Mouse (Mus musculus) T-cell, adult 2 months (primary cell): ENCODE measurements at regions not wholly inside any gene's neighbourhood (a gene's known extent, or its start where the extent isn't known, plus 50 kb on each side); places are given as distances from the start of the nearest gene placed in this dataset.

ENCODE experiments used
- DNase-seq: peaks from one replicate; pipeline ENCODE4 v3.0.0; 2022; ENCODE audit warnings: low spot score

DNA sequence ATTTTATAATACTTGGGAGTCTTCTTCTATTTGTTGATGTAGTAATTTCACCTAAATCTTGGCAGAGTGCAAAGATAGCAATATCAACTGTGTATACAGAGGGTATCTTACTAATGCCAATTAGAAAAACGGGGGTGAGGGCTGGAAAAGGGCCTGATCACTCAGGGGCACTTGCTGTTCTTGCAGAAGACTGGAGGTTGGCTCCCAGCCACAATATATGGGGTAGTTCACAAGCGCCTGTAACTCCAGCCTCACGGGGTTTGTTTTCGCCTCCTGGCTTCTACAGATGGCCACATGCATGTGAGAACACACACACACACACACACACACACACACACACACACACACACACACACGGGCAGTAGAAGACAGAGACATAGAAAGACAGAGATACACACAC, 185.7 kb downstream of the Plk2 start:
- DNase-seq, result no peak

DNA sequence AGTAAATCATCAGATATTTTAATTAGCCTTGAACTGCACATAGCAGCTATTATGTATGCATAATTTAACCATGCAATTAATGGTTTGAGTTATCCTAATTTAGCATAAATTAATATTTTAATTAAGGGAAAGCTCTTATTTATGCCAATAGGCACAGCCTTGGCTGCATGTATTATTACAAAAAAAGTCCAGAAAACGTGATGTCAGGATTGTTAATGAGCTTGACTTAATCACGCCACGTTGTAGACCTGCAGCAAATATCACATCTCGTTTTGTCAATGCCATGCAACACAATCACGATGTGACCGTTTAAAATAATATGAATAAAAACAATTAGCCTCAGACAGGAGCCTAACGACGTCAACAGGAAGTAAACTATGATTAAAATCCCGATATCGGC, 189.9 kb downstream of the Plk2 start:
- DNase-seq, result no peak

- no peak for DNase-seq
Measured at GRCm38 (mm10) chr13:110594630-110595029, 199.8 kb downstream of the Plk2 start.

DNA sequence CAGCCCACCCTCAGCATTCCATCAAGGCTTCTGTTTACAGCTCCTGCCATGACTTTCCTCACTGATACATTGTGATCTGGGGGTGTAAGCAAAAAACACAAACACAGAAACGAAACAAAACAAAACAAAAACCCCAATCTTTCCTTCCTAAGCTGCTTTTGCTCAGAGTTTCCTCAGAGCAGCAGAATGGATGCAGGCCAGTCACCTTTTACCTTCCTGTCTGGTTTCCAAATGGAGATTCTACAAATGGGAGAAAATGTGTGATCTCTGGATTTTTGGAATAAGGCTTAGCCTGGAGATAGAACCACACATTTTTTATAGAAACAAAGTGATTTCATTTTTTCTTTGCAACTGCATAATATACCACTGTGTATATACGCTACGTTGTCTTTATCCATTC, 204.8 kb downstream of the Plk2 start:
- no peak for DNase-seq

DNA sequence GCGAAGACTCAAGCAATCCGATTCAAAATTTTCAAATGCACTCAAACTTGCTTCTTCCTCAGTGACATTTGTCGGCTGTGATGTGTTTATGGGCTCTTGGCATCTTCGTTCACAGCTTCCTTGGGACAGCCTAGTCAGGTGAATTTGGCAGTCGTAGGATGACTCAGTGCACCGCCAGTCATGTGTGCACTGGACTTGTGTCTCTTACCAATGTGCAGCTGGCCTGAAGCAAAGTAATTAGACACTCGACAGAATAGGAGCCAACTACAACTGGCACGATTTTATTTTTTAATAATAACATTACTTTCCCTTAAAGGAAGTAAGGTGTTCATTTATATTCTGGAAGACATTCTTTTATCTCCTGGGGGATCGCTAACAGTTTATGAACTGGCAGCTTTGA, 205.5 kb downstream of the Plk2 start:
- DNase-seq, result no peak

DNA sequence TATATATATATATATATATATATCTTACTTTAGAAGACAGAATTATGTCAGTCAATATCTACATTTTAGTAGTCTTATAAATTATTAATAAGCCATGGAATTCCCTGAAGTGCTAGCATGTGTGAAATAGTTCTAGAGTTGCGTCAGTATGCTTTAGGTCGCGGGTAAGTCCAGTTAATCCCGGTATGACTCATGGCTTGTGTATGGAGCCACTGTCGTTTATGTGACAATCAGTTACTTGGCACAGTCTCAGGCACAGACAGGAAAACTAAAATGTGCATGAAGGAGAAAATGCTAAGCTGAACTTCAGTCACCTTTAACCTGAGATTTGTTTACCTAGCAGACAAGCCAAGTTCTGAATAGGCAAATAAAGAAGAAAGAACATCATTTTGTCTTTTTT, 206.5 kb downstream of the Plk2 start:
- DNase-seq, result no peak

DNA sequence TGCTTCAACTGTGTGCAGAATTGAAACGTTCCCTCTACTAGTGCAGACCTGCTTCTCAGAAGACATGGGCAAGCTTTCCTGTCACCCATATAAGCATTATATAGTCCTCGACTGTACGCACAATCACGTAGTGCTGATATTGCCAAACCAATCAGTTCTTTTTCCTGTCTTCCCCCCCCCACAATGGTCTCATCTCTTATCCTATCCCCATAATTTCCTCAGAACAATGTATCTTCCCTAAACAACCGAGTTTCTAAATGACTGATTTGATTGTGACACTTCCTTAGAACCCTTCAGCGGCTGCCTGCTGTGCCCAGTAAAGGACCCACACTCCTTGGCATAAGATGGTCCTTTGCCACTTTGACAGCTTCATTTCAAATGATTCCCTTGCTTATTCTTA, 207.0 kb downstream of the Plk2 start:
- DNase-seq, result no peak

DNA sequence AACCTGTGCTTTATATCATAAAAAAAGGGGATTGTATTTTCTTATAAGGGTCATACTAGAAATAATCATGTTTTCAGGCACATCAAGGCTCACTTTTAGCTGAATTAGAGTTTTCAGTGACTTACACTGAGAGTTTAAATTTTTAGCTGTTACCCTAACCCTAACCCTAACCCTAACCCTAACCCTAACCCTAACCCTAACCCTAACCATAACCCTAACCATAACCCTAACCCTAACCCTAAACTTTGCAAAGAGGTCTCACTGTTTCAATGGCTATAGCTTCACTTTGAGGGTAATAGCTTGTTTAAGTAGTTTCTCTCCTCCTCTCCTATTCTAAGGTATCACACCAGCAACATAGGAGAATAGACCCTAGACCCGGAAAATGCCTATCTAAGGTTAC, 208.0 kb downstream of the Plk2 start:
- no peak for DNase-seq

DNA sequence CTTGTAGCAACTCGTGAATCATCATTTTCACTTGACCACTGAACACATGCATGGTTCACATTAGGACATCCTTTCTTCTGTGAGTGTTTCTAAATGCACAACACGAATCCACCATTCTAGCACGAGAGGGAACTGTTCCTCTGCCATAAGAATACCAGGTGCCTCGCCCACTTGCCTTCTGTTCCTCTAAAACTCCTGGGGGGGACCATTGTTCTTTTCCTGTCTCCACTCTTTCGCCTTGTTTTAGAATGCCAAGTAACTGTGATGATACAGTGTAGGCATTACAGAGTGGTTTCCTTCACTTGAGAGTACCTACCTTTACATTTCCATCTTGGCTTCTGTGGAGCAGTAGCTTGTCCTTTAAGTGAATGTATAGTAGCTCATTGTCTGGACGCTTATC, 224.2 kb downstream of the Plk2 start:
- DNase-seq, result no peak

GRCm38 (mm10) chr13:110627136-110627535, 232.3 kb downstream of the Plk2 start:
- no peak for DNase-seq

DNA sequence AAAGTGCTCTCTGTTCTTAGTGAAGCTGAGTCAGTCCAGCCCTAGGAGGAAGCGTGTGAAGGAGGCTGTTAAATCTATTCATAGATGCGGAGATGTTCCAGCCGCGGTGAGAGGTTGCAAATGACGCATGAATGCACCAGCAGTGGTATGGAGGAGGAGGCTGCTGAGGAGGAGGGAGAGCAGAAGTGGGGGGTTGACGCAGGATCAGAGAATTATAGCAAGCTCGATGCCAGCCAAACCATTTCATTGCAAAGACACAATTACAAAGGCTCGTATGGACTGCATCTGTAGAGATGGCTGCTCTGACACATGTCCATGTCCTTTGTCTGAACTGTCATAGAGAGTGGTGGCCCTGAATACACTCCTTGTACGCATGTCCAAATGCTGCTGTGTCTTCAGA, 232.9 kb downstream of the Plk2 start:
- no peak for DNase-seq

GRCm38 (mm10) chr13:110628201-110628600, 233.4 kb downstream of the Plk2 start:
- no peak for DNase-seq

GRCm38 (mm10) chr13:110633261-110633781, 238.5 kb downstream of the Plk2 start:
- DNase-seq, result no peak

DNA sequence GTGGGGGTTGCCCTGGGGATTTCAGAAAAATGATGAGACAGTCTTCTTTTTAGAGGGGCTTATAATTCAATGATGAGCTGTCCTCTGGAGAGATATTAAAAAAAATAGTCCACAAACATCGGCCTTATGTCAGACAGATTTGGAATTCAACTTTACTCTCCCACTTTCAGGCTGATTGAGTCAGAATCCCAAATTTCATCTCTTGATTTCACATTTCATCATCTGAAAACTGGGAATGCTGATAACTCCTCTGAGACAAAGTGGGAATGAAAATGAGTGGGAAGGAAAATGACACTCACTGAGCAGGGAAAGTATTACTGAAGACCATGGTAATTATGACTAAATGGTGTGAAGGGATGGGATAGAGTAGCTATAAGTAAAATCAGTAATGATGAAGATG, 239.1 kb downstream of the Plk2 start:
- DNase-seq, result no peak

DNA sequence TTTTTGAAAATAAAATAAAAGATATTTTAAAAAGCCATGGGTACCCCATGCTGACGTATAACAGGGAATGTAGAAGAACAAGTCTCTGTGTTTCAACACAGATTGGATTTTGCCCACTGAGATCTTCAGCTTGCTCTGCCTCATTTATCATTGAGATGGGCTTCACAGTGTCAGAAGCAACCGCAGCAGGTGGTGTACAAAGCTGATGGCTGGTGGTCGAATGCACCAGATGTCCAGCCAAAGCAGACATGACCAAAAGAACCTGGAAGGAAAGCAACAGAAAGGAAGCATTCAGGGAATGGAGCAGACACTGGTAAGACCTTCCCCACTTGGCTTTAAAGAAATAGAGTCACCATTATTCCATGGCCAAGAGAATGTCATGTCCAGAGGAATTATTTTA, 247.9 kb downstream of the Plk2 start:
- no peak for DNase-seq

- no peak for DNase-seq
Measured at GRCm38 (mm10) chr13:110643198-110643896, 248.5 kb downstream of the Plk2 start.

GRCm38 (mm10) chr13:110643897-110644213, 249.0 kb downstream of the Plk2 start:
- no peak for DNase-seq

GRCm38 (mm10) chr13:110649378-110649777, 254.5 kb downstream of the Plk2 start:
- no peak for DNase-seq

DNA sequence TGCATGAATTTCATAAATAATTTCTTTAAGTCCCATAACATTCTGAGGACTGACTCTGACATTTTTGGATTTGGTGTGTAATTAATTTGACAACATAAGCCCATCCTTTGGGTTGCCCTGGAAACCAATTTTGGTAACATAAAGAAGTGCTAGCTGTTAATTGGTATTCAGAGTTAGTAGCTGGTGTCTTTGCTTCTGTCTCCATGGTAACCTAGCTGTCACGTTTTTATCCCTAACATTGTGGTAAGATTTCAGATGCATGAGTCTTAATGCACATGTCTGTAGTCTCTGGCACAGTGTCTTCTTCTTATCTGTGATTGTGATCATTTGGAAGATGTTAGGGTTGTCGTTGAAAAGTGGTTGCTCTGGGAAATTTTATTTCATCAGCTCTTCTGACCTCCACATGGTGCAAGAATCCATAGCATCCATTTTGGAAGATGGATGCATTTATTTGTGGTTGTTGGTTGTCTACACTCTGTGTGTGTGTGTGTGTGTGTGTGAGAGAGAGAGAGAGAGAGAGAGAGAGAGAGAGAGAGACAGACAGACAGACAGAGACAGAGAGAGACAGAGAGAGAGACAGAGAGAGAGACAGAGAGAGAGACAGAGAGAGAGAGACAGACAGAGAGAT, 255.1 kb downstream of the Plk2 start:
- no peak for DNase-seq

DNA sequence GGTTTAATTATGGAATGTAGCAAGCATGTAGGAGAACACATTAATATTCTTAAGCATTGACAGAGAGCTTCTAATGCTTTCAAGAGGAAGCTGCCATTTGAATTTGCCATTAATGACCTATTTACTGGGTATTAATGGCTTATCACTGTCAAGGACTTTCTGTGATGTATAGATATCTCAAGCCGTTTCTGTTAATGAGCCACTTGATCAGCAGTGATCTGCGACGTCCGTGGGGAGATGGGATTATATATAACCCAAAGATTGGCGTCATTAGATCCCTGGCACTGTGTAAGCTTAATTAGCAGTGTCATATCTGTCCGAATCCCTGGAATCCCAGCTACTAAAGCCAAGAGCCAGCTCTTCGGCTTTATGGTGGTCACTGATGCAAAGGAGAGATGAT, 257.4 kb downstream of the Plk2 start:
- no peak for DNase-seq

- no peak for DNase-seq
Measured at GRCm38 (mm10) chr13:110665073-110665800, 270.4 kb downstream of the Plk2 start.

GRCm38 (mm10) chr13:110667276-110667956, 272.6 kb downstream of the Plk2 start:
- no peak for DNase-seq

DNA sequence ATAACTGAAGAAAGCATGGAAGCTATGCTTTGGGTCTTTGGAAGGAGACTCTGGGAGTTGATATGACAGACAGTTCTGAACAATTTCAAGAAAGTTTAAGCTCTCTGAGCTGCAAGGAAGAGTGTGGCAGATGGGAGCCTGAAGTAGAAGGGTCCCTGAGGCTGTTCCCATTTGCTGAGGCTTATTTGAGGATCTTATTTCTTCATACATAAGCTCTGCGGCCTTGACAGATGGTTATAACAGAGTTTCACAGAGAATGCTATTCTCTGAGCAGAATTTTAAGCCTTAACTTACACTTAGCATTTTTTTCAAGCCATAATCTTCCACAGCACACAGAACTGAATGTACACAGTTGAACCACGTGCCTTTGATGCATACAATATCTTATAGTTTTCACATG, 278.7 kb downstream of the Plk2 start:
- no peak for DNase-seq
